Mouse (Mus musculus) ES-E14 (cell line): ENCODE measurements at regions not wholly inside any gene's neighbourhood (a gene's known extent, or its start where the extent isn't known, plus 50 kb on each side); places are given as distances from the start of the nearest gene placed in this dataset.

ENCODE experiments used
- DNase-seq: peaks from one replicate; pipeline ENCODE4 v3.0.0-alpha.2; 2013; ENCODE audit warnings: low read depth, low spot score
- H3K27ac ChIP-seq: 2 replicates; pipeline ENCODE4 v1.5.1; 2012; ENCODE audit warnings: low read depth, mild to moderate bottlenecking, low read length, moderate library complexity, mixed read lengths; ENCODE audit not compliant: poor library complexity, insufficient read depth, severe bottlenecking
- H3K36me3 ChIP-seq: 2 replicates; pipeline ENCODE4 v1.6.1; 2012; ENCODE audit warnings: mild to moderate bottlenecking, low read length, moderate library complexity, mixed read lengths; ENCODE audit not compliant: control insufficient read depth, poor library complexity, insufficient read depth, severe bottlenecking
- H3K4me1 ChIP-seq, 2 experiments: fragments of 150-350 bp in 1 of 2; sonication (generic) in 1 of 2; 2 replicates each; pipeline ENCODE4 v1.6.1; 2012; ENCODE audit warnings: low read length in 2 of 2, mild to moderate bottlenecking in 1 of 2, mixed read lengths in 1 of 2; ENCODE audit not compliant: control insufficient read depth in 2 of 2, insufficient read depth in 2 of 2, poor library complexity in 1 of 2
- H3K4me3 ChIP-seq, 2 experiments: fragments of 150-350 bp in 1 of 2; sonication (generic) in 1 of 2; 2 replicates each; pipeline ENCODE4 v1.5.1; 2012; ENCODE audit warnings: low read length in 2 of 2, low read depth in 1 of 2, mild to moderate bottlenecking in 1 of 2, mixed read lengths in 1 of 2; ENCODE audit not compliant: insufficient read depth in 1 of 2, poor library complexity in 1 of 2, severe bottlenecking in 1 of 2
- H3K9ac ChIP-seq: 2 replicates; pipeline ENCODE4 v1.6.1; 2012; ENCODE audit warnings: low read depth, mild to moderate bottlenecking, low read length, mixed read lengths; ENCODE audit not compliant: poor library complexity, insufficient read depth, severe bottlenecking
- H3K9me3 ChIP-seq: fragments of 150-350 bp; sonication (generic); 2 replicates; pipeline ENCODE4 v1.6.1; 2012; ENCODE audit warnings: low read depth, mild to moderate bottlenecking, low read length; ENCODE audit not compliant: control insufficient read depth, insufficient read depth
- CHD2 ChIP-seq: IDR thresholded peaks from 2 replicates; pipeline ENCODE4 v1.6.1; 2014; ENCODE audit warnings: mild to moderate bottlenecking, low read depth, low read length, inconsistent platforms
- HCFC1 ChIP-seq: IDR thresholded peaks from 2 replicates; pipeline ENCODE4 v1.6.1; 2012; ENCODE audit warnings: low read length, inconsistent platforms, borderline replicate concordance; ENCODE audit not compliant: insufficient read depth
- MAFK ChIP-seq: IDR thresholded peaks from 2 replicates; pipeline ENCODE4 v1.6.1; 2014; ENCODE audit warnings: mild to moderate bottlenecking, low read depth, low read length, inconsistent platforms; ENCODE audit not compliant: insufficient read depth
- ZC3H11A ChIP-seq: IDR thresholded peaks from 2 replicates; pipeline ENCODE4 v1.6.1; 2012; ENCODE audit warnings: low read depth, mild to moderate bottlenecking, inconsistent platforms, low read length, borderline replicate concordance
- ZNF384 ChIP-seq: IDR thresholded peaks from 2 replicates; pipeline ENCODE4 v1.6.1; 2012; ENCODE audit warnings: low read depth, low read length, inconsistent platforms
- in situ Hi-C, 2 experiments: fragments of 600-800 bp; cut with MboI; formaldehyde crosslinking; loops; one replicate each; pipeline ENCODE4 v1.15.1; 2025; ENCODE audit warnings: low sequenced_read_pairs in 2 of 2, inconsistent platforms in 1 of 2; ENCODE audit not compliant: unreplicated experiment in 2 of 2

- DNase-seq, result no peak
- H3K9ac ChIP-seq, result no peak overlapping the region
- no peak overlapping the region for H3K4me3 ChIP-seq
- no peak for TF ChIP-seq CHD2
- H3K9me3 ChIP-seq, result no peaks in the 10 kb centered on the region
- no peak overlapping the region for H3K27ac ChIP-seq
- H3K36me3 ChIP-seq, result no peaks in the 10 kb centered on the region
- in situ Hi-C loops, result loop anchor here in 1 of 2 experiments (25.0 kb wide), 1 partner anchor 89 kb away; no protein-coding TSS in a partner anchor
- no peaks in the 10 kb centered on the region for H3K4me1 ChIP-seq
These were observed 248.7 kb downstream of the H2al1j start for GRCm38 (mm10) chrX:11576287-11576686.

DNA sequence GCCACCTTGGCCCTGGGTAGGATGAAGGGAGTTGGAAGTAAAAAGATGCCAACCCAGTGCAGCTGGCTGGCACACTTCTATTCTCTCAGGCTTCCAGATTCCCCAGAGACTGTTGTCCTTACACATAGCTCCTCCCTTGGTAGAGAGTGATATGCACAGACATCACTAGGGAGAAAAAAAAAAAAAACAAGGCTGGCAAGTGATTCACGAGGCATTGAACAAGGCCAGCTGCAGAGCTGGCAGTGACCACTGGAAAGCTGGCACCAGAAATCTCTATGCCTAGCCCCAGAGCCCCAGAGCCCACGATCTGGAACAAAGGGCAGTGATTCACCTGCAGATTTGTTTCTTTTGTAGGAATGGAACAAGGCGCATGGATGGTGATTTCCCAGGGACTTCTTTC lies 249.7 kb downstream of the H2al1j start:
- Histone ChIP-seq H3K36me3 (no peaks in the 10 kb centered on the region), H3K4me3 (no peak overlapping the region), H3K4me1 (no peaks in the 10 kb centered on the region), H3K27ac (no peak overlapping the region), H3K9ac (no peak overlapping the region), H3K9me3 (no peaks in the 10 kb centered on the region)
- in situ Hi-C loops, result loop anchor here in 1 of 2 experiments (25.0 kb wide), 1 partner anchor 90 kb away; no protein-coding TSS in a partner anchor
- DNase-seq, result no peak
- TF ChIP-seq HCFC1 (no peak), ZC3H11A (no peak), MAFK (no peak), ZNF384 (no peak), CHD2 (no peak)

DNA sequence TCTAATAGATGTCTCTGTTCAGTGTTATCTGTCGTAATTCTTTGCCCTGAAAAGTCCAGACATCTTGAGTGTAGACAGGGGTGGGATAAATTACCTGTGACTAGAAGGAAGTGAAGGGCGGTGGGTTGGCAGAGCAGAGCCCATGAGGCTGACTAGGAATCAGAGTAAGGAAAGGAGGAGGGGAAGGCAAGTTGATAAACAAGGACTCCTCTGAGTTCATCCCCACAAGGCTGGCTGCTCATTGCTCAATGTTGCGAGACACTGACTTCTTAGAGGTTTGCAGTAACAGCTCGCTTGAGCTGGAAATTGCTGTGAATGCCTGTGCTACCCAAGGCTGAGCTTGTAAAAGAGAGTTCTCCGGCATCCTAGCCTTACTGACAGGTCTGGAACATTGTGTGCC lies 257.7 kb downstream of the H2al1j start:
- Histone ChIP-seq H3K27ac (no peak overlapping the region), H3K9ac (no peak overlapping the region), H3K4me1 (no peaks in the 10 kb centered on the region), H3K9me3 (no peaks in the 10 kb centered on the region), H3K4me3 (no peak overlapping the region), H3K36me3 (no peaks in the 10 kb centered on the region)
- in situ Hi-C loops, result loop anchor here in 1 of 2 experiments (25.0 kb wide), 1 partner anchor 98 kb away; no protein-coding TSS in a partner anchor
- no peak for DNase-seq
- TF ChIP-seq CHD2, result no peak
- no peak for TF ChIP-seq ZC3H11A
- no peak for TF ChIP-seq ZNF384
- no peak for TF ChIP-seq HCFC1
- TF ChIP-seq MAFK, result no peak

GRCm38 (mm10) chrX:11591391-11592187 lies 264.0 kb downstream of the H2al1j start:
- Histone ChIP-seq H3K27ac (no peak overlapping the region), H3K9me3 (no peaks in the 10 kb centered on the region), H3K36me3 (no peaks in the 10 kb centered on the region), H3K4me3 (no peak overlapping the region), H3K9ac (no peak overlapping the region), H3K4me1 (no peaks in the 10 kb centered on the region)
- DNase-seq, result no peak
- TF ChIP-seq ZNF384 (no peak), ZC3H11A (no peak), MAFK (no peak), HCFC1 (no peak), CHD2 (no peak)
- in situ Hi-C loops, result loop anchor here in 1 of 2 experiments (25.0 kb wide), 1 partner anchor 104 kb away; no protein-coding TSS in a partner anchor
